Mouse (Mus musculus): Measurements from ENCODE around the gene Fam117b.

Fam117b gene

DNA sequence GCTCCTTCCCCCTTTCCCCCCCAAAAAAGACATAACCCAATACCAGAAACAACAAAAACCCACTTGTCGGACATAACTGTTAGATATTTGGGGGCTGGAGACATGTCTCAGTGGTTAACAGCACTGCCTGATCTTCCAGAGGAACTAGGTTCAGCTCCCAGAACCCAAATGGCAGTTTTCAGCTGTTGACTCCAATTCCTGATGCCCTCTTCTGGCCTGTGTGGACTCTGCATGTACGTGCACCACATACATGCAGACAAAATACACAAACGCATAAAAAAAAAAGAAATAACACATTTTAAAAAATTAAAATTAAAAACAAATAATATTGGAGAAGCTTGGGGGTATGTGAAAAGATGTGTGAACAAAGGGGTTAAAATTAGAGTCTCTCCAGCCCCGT lies 54.5 kb downstream of the Fam117b start:
- peak in 1 of 2 experiments; percentile 34 for DNase-seq (ENCODE audit: low spot score in 2 of 2)

DNA sequence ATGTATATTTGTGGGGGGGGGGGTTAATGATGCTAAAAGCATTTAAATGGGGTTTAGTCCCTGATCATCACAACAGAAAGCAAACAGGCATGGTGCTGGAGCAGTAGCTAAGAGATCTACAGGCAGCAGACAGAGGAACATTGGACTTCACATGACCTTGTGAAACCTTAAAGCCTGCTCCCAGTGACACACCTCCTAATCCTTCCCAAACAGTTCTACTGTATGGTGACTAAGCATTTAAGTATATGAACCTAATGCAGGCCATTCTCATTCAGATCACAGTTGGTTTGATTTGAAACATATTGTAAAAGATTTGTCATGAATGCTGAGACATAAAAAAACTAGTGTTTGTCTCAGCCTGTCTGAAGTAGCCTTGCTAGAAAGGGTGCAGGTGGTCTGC lies 73.8 kb downstream of the Fam117b start:
- DNase-seq (ENCODE audit: low spot score in 2 of 2), result no peak

DNA sequence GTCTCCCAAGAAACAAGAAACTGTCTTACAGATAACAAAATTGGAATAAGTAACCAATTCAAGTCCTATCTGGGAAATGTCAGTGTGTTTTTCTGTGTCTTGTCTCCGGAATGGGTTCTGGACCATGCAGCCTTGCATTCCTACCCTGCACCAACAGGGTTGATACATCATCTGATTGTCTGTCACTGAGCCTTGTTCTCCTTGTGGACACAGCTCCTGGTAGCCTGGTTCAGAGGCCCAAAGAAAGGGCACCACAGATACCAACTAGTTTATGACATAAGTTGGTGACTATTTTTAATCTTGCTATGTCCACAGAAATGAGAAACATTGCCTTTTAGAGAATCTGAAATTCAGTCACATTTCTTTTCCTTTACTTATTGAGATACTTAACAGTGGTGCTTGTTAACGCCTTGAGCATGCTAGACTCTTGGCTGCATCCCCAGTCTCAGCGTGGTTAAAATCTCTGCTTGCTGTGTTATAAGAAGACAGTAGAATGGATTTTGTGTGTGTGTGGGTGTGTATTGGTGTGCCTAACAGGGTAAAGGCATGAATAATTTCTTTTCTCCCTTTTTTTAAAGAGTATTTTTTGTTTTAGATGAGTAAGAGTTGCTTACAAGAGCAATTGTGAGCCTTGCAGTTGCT lies 74.7 kb downstream of the Fam117b start:
- peak; percentile 76 to 85 for DNase-seq (ENCODE audit: low spot score in 2 of 2)

DNA sequence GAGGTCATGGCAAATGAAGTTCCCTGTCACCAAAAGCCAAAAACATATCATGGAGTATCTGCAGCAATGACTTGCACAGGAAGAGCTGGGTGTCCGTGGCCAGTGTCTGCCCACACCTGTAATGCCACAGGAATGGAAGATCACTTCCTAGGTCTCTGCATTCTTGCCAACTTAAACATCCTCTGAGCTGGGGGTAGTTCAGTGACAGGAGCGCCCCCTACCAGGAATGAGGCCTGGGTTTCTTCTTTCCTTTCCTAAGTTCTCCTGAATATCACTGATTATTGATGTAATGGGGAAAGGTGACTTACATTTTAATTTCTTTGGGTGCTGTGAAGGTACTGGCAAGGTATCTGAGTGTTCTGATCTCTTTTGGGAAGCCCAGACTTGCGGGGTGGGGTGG lies 82.8 kb downstream of the Fam117b start:
- DNase-seq (ENCODE audit: low spot score in 2 of 2), result no peak

DNA sequence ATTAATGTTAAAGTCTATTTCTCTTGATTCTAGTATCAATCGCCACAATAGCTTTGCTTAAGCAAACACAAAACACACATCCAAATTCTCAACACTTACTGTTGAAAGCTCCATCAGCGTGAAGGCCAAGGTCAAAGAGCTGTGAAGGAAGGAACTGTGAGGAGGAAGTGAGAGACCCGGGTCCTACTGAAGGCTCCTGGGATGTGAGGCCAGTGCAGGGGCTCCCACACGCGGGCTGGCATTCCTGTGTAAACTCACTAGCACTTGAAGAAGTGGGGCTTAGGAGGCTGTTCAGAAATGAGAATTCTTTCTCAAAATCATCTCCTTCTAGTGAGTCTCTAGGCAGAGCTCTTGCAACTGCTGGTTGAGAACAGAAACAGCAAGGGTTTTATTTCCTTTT lies 84.5 kb downstream of the Fam117b start:
- no peak for DNase-seq (ENCODE audit: low spot score in 2 of 2)

DNA sequence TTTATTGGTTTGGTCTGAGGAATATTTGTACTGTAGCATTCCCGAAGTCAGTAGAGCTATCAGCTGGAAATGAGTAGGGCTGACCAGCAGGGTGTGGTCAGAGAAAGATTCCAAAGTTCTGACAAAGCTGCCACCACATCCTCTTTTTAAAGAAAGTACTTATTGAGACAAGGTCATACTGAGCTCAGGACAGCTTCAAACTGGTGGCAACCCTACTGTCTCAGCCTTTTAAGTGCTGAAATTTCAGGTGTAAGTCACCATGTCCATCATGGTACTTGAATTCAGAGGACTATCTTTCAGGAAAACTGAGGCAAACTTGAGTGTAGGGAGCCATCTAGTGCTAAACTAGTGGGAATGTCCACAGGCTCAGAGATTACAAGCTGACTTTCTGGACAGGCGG lies 87.5 kb downstream of the Fam117b start:
- no peak for DNase-seq (ENCODE audit: low spot score in 2 of 2)

DNA sequence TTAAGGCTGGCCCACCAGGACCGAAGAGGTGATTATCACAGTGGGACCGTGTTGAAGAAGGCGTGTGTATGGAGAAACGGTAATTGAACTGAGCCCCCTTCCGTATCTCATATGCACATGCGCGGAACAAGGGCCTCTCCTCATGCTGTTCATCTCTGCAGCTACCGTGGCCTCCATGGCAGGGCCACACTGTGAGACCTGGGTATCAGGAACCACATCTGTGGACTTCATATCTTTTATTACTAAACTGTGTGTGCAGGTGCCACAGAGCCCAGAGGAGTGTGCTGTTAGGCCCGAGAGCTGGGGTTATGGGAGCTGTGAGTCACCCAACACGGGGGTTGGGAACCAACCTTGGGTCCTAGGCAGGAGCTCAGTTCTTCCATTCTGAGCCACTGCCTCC lies 94.5 kb downstream of the Fam117b start:
- no peak for DNase-seq (ENCODE audit: low spot score in 2 of 2)

DNA sequence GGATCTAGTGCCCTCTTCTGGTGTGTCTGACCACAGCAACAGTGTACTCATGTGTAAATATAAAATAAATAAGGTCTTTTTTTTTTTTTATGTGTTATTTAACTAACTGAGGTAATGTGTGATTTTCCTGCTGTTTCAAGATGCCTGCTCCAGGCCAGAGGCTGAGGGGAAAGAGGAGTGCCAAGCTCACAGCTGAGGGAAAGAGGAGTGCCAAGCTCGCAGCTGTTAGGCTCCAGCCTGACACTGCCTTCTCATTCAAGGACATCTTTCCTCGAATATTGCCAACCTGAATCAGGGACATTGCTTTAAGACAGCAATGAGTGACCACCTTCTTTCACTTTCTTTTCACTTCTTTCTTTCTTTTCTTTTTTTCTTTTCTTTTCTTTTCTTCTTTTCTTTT lies 95.9 kb downstream of the Fam117b start:
- no peak for DNase-seq (ENCODE audit: low spot score in 2 of 2)

DNA sequence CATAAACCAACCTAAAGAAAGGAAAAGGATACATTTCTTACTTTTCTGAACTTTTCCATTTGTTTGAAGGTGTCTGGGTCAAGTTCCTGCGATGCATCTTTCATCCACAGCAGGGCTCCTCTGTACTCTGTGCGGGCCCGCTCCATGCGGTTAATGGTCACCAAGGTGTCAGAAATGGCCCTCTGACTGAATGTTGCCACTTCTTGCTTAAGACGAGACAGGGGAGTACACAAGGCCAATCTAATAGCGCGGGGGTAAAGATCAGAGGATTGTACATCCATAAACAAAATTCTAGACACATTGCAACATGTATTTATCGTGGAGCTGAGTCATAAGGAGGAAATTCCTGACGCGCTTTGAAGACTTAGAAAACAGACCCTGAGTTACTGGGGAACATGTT lies 101.0 kb downstream of the Fam117b start:
- DNase-seq (ENCODE audit: low spot score in 2 of 2), result no peak

DNA sequence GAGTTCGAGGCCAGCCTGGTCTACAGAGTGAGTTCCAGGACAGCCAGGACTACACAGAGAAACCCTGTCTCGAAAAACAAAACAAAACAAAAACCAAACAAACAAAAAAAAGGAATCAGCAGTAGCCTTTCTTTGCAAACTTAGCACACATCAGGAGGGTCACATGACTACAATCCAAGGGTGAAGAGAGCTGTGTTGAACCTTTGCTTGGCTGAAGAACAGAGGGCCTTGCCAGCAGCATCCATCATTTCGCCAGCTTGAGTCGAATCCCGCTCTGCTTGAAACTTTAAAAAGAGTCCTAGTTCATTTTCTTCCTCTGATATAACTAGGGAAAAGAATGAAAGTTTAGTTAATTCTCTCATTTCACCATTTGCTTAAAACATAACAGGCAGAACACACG lies 102.7 kb downstream of the Fam117b start:
- DNase-seq (ENCODE audit: low spot score in 2 of 2), result no peak

DNA sequence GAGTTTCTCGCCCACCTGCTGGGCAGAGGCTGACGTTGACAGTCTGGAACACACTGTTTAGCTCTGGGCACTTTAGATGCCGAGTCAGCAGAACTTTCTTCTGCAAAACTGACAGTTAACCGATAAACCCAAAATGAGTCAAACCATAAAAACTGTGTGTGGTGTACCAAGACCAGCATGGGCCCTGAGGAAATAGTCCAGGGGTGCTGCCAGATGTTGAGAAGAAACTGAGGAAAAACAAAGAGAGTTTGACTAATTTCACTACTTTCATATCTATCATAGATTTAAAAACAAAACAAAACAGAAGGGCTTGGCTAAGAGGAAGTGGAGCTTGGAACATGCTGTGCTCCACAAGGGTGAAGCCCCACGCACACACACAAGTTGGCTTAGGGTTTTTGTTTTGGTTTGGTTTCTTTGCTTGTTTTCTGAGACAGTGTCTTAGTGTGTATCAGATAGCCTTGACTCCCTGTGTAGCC lies 103.4 kb downstream of the Fam117b start:
- DNase-seq (ENCODE audit: low spot score in 2 of 2), result no peak

DNA sequence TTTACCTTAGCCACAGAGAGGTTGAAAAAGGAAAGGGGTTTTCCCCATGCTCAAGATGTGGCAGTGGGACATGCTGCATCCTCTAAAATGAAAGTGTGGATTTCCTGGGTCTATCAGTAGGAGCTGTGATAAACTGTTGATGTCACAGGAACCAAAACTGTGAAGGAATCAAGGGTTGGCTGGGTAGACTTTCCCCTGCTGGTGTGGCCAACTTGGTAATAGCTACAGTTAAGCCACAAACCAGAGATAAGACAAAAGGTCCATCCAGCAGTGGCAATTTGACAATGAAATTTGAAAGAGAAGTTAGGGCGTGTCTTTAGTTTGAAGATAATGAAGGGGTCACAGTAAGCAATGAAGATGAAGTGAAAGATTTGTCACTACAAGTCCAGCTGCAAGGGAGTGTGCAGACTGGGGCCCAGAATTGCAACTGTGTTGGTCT lies 104.2 kb downstream of the Fam117b start:
- no peak for DNase-seq (ENCODE audit: low spot score in 2 of 2)
